Mouse (Mus musculus) liver, embryonic 14.5 days (tissue): ENCODE measurements around the gene Osbp2. TPM values are rescaled to one million over a fixed set of nuclear protein-coding genes. Genes with fewer than 3 reads are reported as not detected.

Source experiments
- ATAC-seq: fragments of 200-750 bp; cut with Nextera tagmentation; 2 replicates; pipeline ENCODE4 v1.8.0; 2017; ENCODE audit warnings: moderate number of reproducible peaks, mild to moderate bottlenecking, moderate library complexity; ENCODE audit not compliant: insufficient read depth
- DNase-seq, 3 experiments: peaks; one replicate each; pipeline ENCODE4 v3.0.0-alpha.2; 2012 to 2013; ENCODE audit warnings: low read depth in 3 of 3, low spot score in 3 of 3
- H3K27ac ChIP-seq: fragments of 300-500 bp; sonication (generic); 2 replicates; pipeline ENCODE4 v1.5.1; 2014; ENCODE audit warnings: moderate library complexity, mild to moderate bottlenecking, control low read depth, inconsistent platforms
- H3K27me3 ChIP-seq: fragments of 300-500 bp; sonication (generic); 2 replicates; pipeline ENCODE4 v1.6.1; 2014; ENCODE audit warnings: mild to moderate bottlenecking, low read length, moderate library complexity; ENCODE audit not compliant: control insufficient read depth, insufficient read depth
- H3K36me3 ChIP-seq: fragments of 300-500 bp; sonication (generic); replicated peaks from 2 replicates; pipeline ENCODE4 v1.6.1; 2014; ENCODE audit warnings: low read depth; ENCODE audit not compliant: control insufficient read depth, insufficient read depth
- H3K4me1 ChIP-seq, 2 experiments: fragments of 200-500 bp in 1 of 2; fragments of 300-500 bp in 1 of 2; sonication (generic) in 1 of 2; replicated peaks; 2 replicates each; pipeline ENCODE4 v1.6.1; 2012 to 2014; ENCODE audit warnings: antibody characterized with exemption in 1 of 2, inconsistent platforms in 1 of 2, low read length in 1 of 2; ENCODE audit not compliant: control insufficient read depth in 2 of 2, insufficient read depth in 2 of 2
- H3K4me2 ChIP-seq: fragments of 300-500 bp; sonication (generic); 2 replicates; pipeline ENCODE4 v1.6.1; 2014; ENCODE audit warnings: low read depth, mild to moderate bottlenecking, control low read depth, moderate library complexity
- H3K4me3 ChIP-seq, 2 experiments: fragments of 200-500 bp in 1 of 2; fragments of 300-500 bp in 1 of 2; sonication (generic) in 1 of 2; 2 replicates each; pipeline ENCODE4 v1.5.1; 2012 to 2014; ENCODE audit warnings: low read depth in 2 of 2, low read length in 2 of 2, mild to moderate bottlenecking in 2 of 2, control low read depth in 1 of 2, inconsistent platforms in 1 of 2, moderate library complexity in 1 of 2; ENCODE audit not compliant: insufficient read depth in 1 of 2
- H3K9ac ChIP-seq: fragments of 300-500 bp; sonication (generic); replicated peaks from 2 replicates; pipeline ENCODE4 v1.6.1; 2014; ENCODE audit warnings: mild to moderate bottlenecking, control low read depth, moderate library complexity
- H3K9me3 ChIP-seq: fragments of 300-500 bp; sonication (generic); 2 replicates; pipeline ENCODE4 v1.6.1; 2016; ENCODE audit warnings: low read length, mixed read lengths; ENCODE audit not compliant: control insufficient read depth
- CTCF ChIP-seq: IDR thresholded peaks from 2 replicates; pipeline ENCODE4 v1.5.1; 2016; ENCODE audit warnings: antibody characterized with exemption, low read depth, control low read depth
- EP300 ChIP-seq: IDR thresholded peaks from 2 replicates; pipeline ENCODE4 v1.6.1; 2016; ENCODE audit warnings: antibody characterized with exemption, low read depth
- WGBS: fragments of 180-500 bp; shearing (Covaris S2); extraction: QIAGEN DNeasy Blood & Tissue Kit; methylation state at CpG from one replicate; pipeline ENCODE4 v1.1.7; 2014; ENCODE audit not compliant: insufficient replicate concordance; 5-methylcytosine and 5-hydroxymethylcytosine counted together
- polyA plus RNA-seq, 2 experiments: library from polyadenylated mRNA; depleted of rRNA in 1 of 2; stranded (reverse) in 1 of 2; unstranded in 1 of 2; fragments of >200 nt; fragmentation: Nextera tagmentation in 1 of 2; extraction: Ambion mirVana in 1 of 2; gene quantifications; 2 replicates each; pipeline versions ENCODE4 v1.2.1 to v1.2.3; 2012 to 2014

Gene Osbp2
- polyA plus RNA-seq, 2 experiments: 0.03 to 0.18 TPM

DNA sequence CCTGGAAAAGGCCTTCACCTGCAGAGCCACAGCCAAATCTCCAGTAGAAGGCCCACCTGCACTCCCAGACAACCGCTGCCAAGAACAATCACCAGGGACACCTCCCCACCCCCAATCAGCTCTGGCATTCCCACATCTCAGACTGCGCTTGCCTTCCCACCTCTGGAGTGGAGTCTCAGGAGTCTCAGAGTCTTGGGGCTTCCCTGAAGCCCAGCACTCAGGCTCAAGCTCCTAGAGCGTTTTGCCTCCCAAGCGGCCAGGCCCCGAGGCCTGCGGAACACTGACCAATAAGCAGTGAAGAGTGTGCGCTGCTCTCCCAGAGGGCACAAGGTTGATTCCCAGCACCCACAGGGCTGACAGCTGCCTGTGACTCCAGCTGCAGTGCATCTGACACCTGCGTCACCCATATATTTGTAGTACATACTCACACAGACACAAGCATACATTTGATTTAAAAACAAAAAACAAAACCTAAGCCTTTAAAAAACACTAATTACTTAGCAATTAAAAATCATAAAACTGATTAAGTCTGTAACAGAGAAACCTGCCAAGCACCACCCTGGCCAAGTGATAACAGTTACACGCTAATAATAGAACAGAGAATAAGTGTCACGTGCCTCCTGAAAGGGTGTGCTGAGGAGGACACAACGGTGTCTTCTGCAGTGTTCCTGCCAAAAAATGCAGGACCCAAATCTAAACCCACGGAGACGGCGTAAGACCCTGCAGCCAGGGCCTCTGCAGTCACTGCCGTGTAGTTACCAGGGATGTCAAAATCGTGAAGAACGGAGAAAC is 19.6 kb downstream of the Osbp2 start:
- no peaks in the 10 kb centered on the region for H3K9me3 ChIP-seq
- ATAC-seq: no peak
- no peak overlapping the region for H3K4me2 ChIP-seq
- no peak overlapping the region for H3K4me3 ChIP-seq
- WGBS: 66% methylated on average over 17 of the region's 17 CpGs
- H3K27me3 ChIP-seq: no peaks in the 10 kb centered on the region
- no peak for DNase-seq
- no peaks in the 10 kb centered on the region for H3K4me1 ChIP-seq
- no peak overlapping the region for H3K27ac ChIP-seq
- H3K36me3 ChIP-seq: no peaks in the 10 kb centered on the region
- TF ChIP-seq CTCF (no peak), EP300 (no peak)
- no peak overlapping the region for H3K9ac ChIP-seq

DNA sequence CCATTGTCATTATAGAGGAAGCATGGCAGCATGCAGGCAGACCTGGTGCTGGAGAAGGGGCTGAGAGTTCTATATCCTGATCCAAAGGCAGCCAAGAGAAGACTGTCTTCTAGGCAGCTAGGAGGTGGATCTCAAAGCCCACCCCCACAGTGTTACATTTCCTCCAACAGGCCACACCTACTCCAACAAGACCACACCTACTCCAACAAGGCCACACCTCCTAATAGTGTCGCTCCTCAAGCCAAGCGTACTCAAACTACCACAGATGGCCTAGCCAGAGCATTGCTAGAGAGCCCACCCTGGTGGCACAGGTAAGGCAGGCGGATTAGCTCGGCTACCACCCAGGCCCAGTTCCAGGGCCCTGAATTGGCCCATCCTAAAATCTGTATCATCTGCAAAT is 28.4 kb downstream of the Osbp2 start:
- no peak for TF ChIP-seq CTCF
- no peak for TF ChIP-seq EP300
- Histone ChIP-seq H3K9ac (no peak overlapping the region), H3K4me1 (no peaks in the 10 kb centered on the region), H3K27ac (no peak overlapping the region), H3K4me2 (no peak overlapping the region), H3K4me3 (no peak overlapping the region), H3K36me3 (no peaks in the 10 kb centered on the region), H3K27me3 (no peaks in the 10 kb centered on the region), H3K9me3 (no peaks in the 10 kb centered on the region)
- ATAC-seq (no peak), DNase-seq (no peak)
- 55% methylated on average over 4 of the region's 4 CpGs for WGBS

DNA sequence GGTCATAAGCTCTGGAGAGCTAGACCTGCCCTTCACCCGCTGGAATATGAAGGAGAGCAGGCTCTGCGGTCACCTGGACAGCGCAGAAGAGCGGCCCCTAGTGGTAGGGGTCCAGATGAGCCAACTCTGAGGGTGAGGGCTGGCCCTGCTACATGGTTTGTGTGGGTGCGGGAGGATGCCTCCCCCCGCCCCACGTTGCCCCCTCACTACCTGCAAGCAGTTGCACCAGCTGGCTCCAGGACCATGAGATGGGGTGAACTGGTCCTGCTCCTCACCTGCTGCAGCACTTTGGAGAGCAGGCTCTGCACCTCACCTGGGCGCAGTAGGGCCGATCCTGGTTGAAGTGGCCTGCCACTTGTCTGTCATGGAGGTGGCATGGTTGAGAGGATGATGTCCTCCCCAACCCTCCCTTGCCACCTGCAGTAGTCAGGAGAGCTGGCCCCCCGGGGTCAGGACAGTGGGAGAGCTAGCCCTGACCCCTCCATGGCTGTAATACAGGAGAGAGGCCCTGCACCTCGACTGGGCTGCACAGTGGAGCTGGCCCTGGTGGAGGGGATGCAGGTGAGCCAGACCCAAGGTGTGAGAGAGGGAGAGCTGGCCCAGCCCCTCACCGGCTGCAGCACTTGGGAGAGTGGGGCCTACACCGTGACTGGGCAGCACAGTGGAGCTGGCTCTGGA is 29.1 kb downstream of the Osbp2 start:
- Histone ChIP-seq H3K4me3 (no peak overlapping the region), H3K9me3 (no peaks in the 10 kb centered on the region), H3K36me3 (no peaks in the 10 kb centered on the region), H3K4me1 (no peaks in the 10 kb centered on the region), H3K9ac (no peak overlapping the region), H3K27ac (no peak overlapping the region), H3K27me3 (no peaks in the 10 kb centered on the region), H3K4me2 (no peak overlapping the region)
- 38% methylated on average over 13 of the region's 13 CpGs for WGBS
- no peak for TF ChIP-seq EP300
- TF ChIP-seq CTCF: peak; percentile 91
- no peak for ATAC-seq
- peak; percentile 2 to 4 (median 4) for DNase-seq

DNA sequence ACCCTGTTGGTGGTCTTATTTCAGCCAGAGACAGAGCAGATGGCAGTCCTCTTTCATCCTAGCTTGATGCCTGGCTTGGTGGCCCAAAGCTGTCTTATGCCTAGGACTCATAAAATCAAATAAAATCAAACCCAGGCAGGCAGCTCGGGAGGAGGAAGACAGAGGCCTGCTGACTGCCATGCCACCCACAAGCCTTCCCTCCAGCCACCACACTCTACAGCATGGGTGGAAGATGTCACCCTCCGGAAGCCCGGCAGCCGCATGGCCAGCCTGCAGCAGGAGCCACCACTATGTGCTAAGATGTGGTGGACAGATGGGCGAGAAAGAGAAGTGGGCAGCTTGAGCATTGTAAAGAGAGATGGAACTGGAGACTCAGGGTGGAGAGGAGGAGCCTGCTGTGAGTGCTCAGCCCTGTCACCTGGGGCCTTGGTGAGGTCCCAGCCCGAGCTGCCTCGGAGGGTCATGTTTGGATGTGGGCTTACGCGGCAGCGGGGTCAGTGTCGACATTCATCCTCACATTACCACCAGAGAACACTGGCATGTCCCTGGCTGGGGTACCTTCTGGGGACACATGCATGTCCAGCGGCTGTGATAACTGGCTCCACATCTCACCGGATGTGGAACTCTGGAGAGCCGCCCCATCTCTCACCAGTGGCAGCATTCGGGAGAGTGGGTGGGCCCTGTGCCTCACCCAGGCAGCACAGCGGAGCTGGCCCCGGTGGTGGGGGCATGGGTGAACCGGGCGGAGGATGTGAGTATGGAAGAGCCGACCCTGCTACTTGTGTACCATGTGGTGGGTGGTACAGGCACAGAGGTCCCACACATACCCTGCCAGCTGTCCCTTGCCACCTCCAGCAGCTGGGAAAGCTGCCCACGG is 29.9 kb downstream of the Osbp2 start:
- ATAC-seq (no peak), DNase-seq (no peak)
- Histone ChIP-seq H3K36me3 (no peaks in the 10 kb centered on the region), H3K27ac (no peak overlapping the region), H3K27me3 (no peaks in the 10 kb centered on the region), H3K4me2 (no peak overlapping the region), H3K4me3 (no peak overlapping the region), H3K4me1 (no peaks in the 10 kb centered on the region), H3K9ac (no peak overlapping the region), H3K9me3 (no peaks in the 10 kb centered on the region)
- TF ChIP-seq CTCF: no peak
- TF ChIP-seq EP300: no peak
- 37% methylated on average over 21 of the region's 21 CpGs for WGBS
